Mouse (Mus musculus): ENCODE data around the gene Cnr2. TPM values are rescaled to one million over a fixed set of nuclear protein-coding genes. Genes with fewer than 3 reads are reported as not detected.

Cnr2 gene
- total and polyA plus RNA-seq, 2 experiments, result 2.1 to 3.0 TPM

- no peak overlapping the region for H3K4me3 ChIP-seq (ENCODE audit: insufficient read depth, low read depth, low read length)
- 24% methylated on average over 8 of the region's 8 CpGs for WGBS
- peaks cover 5% of the 10 kb centered on the region; the same call in 1 of the 2 replicates for H3K36me3 ChIP-seq (ENCODE audit: control insufficient read depth, insufficient read depth, low read length)
- peak; percentile 98 for DNase-seq (ENCODE audit: extremely low read depth, low read depth, low spot score)
- H3K27ac ChIP-seq (replicated peaks; ENCODE audit: insufficient read depth, low read depth, low read length), result peak overlapping the region; percentile 91
- no peaks in the 10 kb centered on the region for H3K27me3 ChIP-seq (ENCODE audit: control insufficient read depth, insufficient read depth, low read length)
- TF ChIP-seq POLR2A (IDR thresholded peaks at IDR 0.05; ENCODE audit: extremely low read depth, insufficient read depth, low read length) (no peak), CTCF (IDR thresholded peaks at IDR 0.05; ENCODE audit: low read depth, low read length) (no peak)
- H3K9ac ChIP-seq (ENCODE audit: low read depth, low read length), result no peak overlapping the region
- H3K79me2 ChIP-seq (ENCODE audit: control insufficient read depth, insufficient read depth, low read length), result no peaks in the 10 kb centered on the region
- peaks cover 40% of the 10 kb centered on the region for H3K4me1 ChIP-seq (ENCODE audit: control insufficient read depth, insufficient read depth, low read length)
These were observed 63.2 kb downstream of the Cnr2 start for GRCm38 (mm10) chr4:135958354-135958753.

DNA sequence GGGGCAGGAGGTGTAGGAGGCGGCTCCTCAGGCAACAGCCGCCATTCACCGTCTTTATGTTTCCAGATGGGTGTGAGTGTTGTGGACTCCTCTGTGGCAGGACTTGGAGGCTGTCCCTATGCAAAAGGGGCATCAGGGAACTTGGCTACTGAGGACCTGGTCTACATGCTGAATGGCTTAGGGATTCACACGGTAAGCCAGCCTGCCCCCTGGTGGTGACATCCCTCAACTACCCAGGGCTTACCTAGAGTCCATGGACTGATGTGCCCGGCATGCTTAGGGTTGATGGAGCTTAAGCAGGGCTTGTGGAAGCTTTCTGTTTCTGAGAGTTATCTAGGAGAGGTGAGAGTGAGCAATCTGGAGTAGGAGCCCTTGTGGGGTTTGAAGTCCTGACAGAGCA, 65.5 kb downstream of the Cnr2 start:
- no peak overlapping the region for H3K9ac ChIP-seq (ENCODE audit: low read depth, low read length)
- TF ChIP-seq CTCF (IDR thresholded peaks at IDR 0.05; ENCODE audit: low read depth, low read length), result peak; percentile 96
- no peak for TF ChIP-seq POLR2A (IDR thresholded peaks at IDR 0.05; ENCODE audit: extremely low read depth, insufficient read depth, low read length)
- H3K79me2 ChIP-seq (ENCODE audit: control insufficient read depth, insufficient read depth, low read length), result no peaks in the 10 kb centered on the region
- no peaks in the 10 kb centered on the region for H3K27me3 ChIP-seq (ENCODE audit: control insufficient read depth, insufficient read depth, low read length)
- peaks cover 31% of the 10 kb centered on the region for H3K4me1 ChIP-seq (ENCODE audit: control insufficient read depth, insufficient read depth, low read length)
- peak overlapping the region; percentile 4; the same call in 1 of the 2 replicates for H3K27ac ChIP-seq (replicated peaks; ENCODE audit: insufficient read depth, low read depth, low read length)
- no peak overlapping the region for H3K4me3 ChIP-seq (ENCODE audit: insufficient read depth, low read depth, low read length)
- DNase-seq (ENCODE audit: extremely low read depth, low read depth, low spot score), result peak; percentile 75
- 31% methylated on average over 5 of the region's 5 CpGs for WGBS
- H3K36me3 ChIP-seq (ENCODE audit: control insufficient read depth, insufficient read depth, low read length), result peaks cover 4% of the 10 kb centered on the region; the same call in 1 of the 2 replicates

DNA sequence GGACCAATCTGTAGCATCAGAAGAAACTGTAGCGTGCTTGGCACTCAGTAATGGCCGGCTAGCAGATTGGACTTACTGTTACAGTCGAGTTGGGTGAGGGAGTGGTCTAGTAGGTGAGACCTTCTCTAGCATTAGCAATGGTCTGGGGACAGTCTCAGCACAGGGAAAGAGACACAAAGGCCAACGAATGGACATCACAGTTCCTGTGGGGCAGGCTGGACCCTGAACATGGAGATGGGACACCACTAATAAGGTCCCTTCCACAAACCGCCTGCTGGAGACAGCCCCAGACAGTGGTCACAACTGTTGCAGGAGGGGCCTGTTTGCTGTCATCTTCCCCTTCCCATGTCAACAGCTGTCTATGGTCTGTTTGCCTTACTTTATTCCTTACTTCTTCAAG, 66.5 kb downstream of the Cnr2 start:
- Histone ChIP-seq H3K4me1 (ENCODE audit: control insufficient read depth, insufficient read depth, low read length) (peaks cover 25% of the 10 kb centered on the region), H3K36me3 (ENCODE audit: control insufficient read depth, insufficient read depth, low read length) (peaks cover 4% of the 10 kb centered on the region; the same call in 1 of the 2 replicates), H3K4me3 (ENCODE audit: insufficient read depth, low read depth, low read length) (no peak overlapping the region), H3K27ac (replicated peaks; ENCODE audit: insufficient read depth, low read depth, low read length) (no peak overlapping the region), H3K27me3 (ENCODE audit: control insufficient read depth, insufficient read depth, low read length) (no peaks in the 10 kb centered on the region), H3K79me2 (ENCODE audit: control insufficient read depth, insufficient read depth, low read length) (no peaks in the 10 kb centered on the region), H3K9ac (ENCODE audit: low read depth, low read length) (no peak overlapping the region)
- no peak for DNase-seq (ENCODE audit: extremely low read depth, low read depth, low spot score)
- 91% methylated on average over 5 of the region's 5 CpGs for WGBS
- TF ChIP-seq POLR2A (IDR thresholded peaks at IDR 0.05; ENCODE audit: extremely low read depth, insufficient read depth, low read length), result no peak
- TF ChIP-seq CTCF (IDR thresholded peaks at IDR 0.05; ENCODE audit: low read depth, low read length), result no peak

GRCm38 (mm10) chr4:135962198-135962597, 67.0 kb downstream of the Cnr2 start:
- Histone ChIP-seq H3K9ac (ENCODE audit: low read depth, low read length) (no peak overlapping the region), H3K4me3 (ENCODE audit: insufficient read depth, low read depth, low read length) (no peak overlapping the region), H3K36me3 (ENCODE audit: control insufficient read depth, insufficient read depth, low read length) (peaks cover 4% of the 10 kb centered on the region; the same call in 1 of the 2 replicates), H3K79me2 (ENCODE audit: control insufficient read depth, insufficient read depth, low read length) (no peaks in the 10 kb centered on the region), H3K27me3 (ENCODE audit: control insufficient read depth, insufficient read depth, low read length) (no peaks in the 10 kb centered on the region), H3K27ac (replicated peaks; ENCODE audit: insufficient read depth, low read depth, low read length) (no peak overlapping the region), H3K4me1 (ENCODE audit: control insufficient read depth, insufficient read depth, low read length) (peaks cover 24% of the 10 kb centered on the region)
- 61% methylated on average over 7 of the region's 7 CpGs for WGBS
- DNase-seq (ENCODE audit: extremely low read depth, low read depth, low spot score), result peak; percentile 41
- TF ChIP-seq POLR2A (IDR thresholded peaks at IDR 0.05; ENCODE audit: extremely low read depth, insufficient read depth, low read length), result no peak
- TF ChIP-seq CTCF (IDR thresholded peaks at IDR 0.05; ENCODE audit: low read depth, low read length), result no peak

GRCm38 (mm10) chr4:135962946-135963345, 67.8 kb downstream of the Cnr2 start:
- Histone ChIP-seq H3K36me3 (ENCODE audit: control insufficient read depth, insufficient read depth, low read length) (peaks cover 4% of the 10 kb centered on the region; the same call in 1 of the 2 replicates), H3K79me2 (ENCODE audit: control insufficient read depth, insufficient read depth, low read length) (no peaks in the 10 kb centered on the region), H3K27ac (replicated peaks; ENCODE audit: insufficient read depth, low read depth, low read length) (peak overlapping the region; percentile 97), H3K27me3 (ENCODE audit: control insufficient read depth, insufficient read depth, low read length) (no peaks in the 10 kb centered on the region), H3K9ac (ENCODE audit: low read depth, low read length) (peak overlapping the region; percentile 89), H3K4me3 (ENCODE audit: insufficient read depth, low read depth, low read length) (peak overlapping the region; percentile 74), H3K4me1 (ENCODE audit: control insufficient read depth, insufficient read depth, low read length) (peaks cover 19% of the 10 kb centered on the region)
- WGBS, result 7% methylated on average over 15 of the region's 15 CpGs
- no peak for DNase-seq (ENCODE audit: extremely low read depth, low read depth, low spot score)
- TF ChIP-seq POLR2A (IDR thresholded peaks at IDR 0.05; ENCODE audit: extremely low read depth, insufficient read depth, low read length) (no peak), CTCF (IDR thresholded peaks at IDR 0.05; ENCODE audit: low read depth, low read length) (no peak)

- under 1% methylated on average over 47 of the region's 56 CpGs for WGBS
- peak; percentile 89 for DNase-seq (ENCODE audit: extremely low read depth, low read depth, low spot score)
- Histone ChIP-seq H3K79me2 (ENCODE audit: control insufficient read depth, insufficient read depth, low read length) (no peaks in the 10 kb centered on the region), H3K4me1 (ENCODE audit: control insufficient read depth, insufficient read depth, low read length) (peaks cover 16% of the 10 kb centered on the region), H3K36me3 (ENCODE audit: control insufficient read depth, insufficient read depth, low read length) (peaks cover 4% of the 10 kb centered on the region; the same call in 1 of the 2 replicates), H3K9ac (ENCODE audit: low read depth, low read length) (peak within 1 kb of the TSS; percentile 89), H3K27ac (replicated peaks; ENCODE audit: insufficient read depth, low read depth, low read length) (peak within 1 kb of the TSS; percentile 97), H3K27me3 (ENCODE audit: control insufficient read depth, insufficient read depth, low read length) (no peaks in the 10 kb centered on the region), H3K4me3 (ENCODE audit: insufficient read depth, low read depth, low read length) (peak within 1 kb of the TSS; percentile 74)
- TF ChIP-seq CTCF (IDR thresholded peaks at IDR 0.05; ENCODE audit: low read depth, low read length) (no peak), POLR2A (IDR thresholded peaks at IDR 0.05; ENCODE audit: extremely low read depth, insufficient read depth, low read length) (peak; percentile 90)
These were observed 68.4 kb downstream of the Cnr2 start, which contains the start of gene Gale for GRCm38 (mm10) chr4:135963457-135964193. Gene Gale (plus strand): TSS chr4:135963727.

All from liver, adult 2 months (tissue).